Mouse (Mus musculus): ENCODE measurements around the gene Pla2g10. TPM values are rescaled to one million over a fixed set of nuclear protein-coding genes. Genes with fewer than 3 reads are reported as not detected.

The Pla2g10 gene
- polyA plus RNA-seq, 1 experiment = 18.5 TPM

Other genes starting within 250 kb of the Pla2g10 start
- 7.5 and 7.6 TPM in 2 replicates for gene Parn, start 62.8 kb downstream of the Pla2g10 start, polyA plus RNA-seq (2012; rRNA removed)
- gene Bfar, start 59.1 kb downstream of the Pla2g10 start, polyA plus RNA-seq (2012; rRNA removed) = 21.5 and 24.8 TPM in 2 replicates
- 1.6 and 2.2 TPM in 2 replicates for gene 3110001I22Rik, start 59.1 kb downstream of the Pla2g10 start, polyA plus RNA-seq (2012; rRNA removed)
- gene Rrn3, start 49.7 kb upstream of the Pla2g10 start, polyA plus RNA-seq (2012; rRNA removed) = 7.7 and 8.5 TPM in 2 replicates
- 34.8 and 44.6 TPM in 2 replicates for gene Ntan1, start 87.9 kb upstream of the Pla2g10 start, polyA plus RNA-seq (2012; rRNA removed)
- 235 and 281 TPM in 2 replicates for gene Pdxdc1, start 172.1 kb upstream of the Pla2g10 start, polyA plus RNA-seq (2012; rRNA removed)
- 4.6 and 5.4 TPM in 2 replicates for gene Mpv17l, start 172.2 kb upstream of the Pla2g10 start, polyA plus RNA-seq (2012; rRNA removed)